Mouse (Mus musculus) heart, adult 2 months (tissue): ENCODE results near the gene Kif13a.

Experiments used
- CTCF ChIP-seq: fragments of 200-600 bp; IDR thresholded peaks from 2 replicates; pipeline ENCODE4 v1.8.1; 2022; ENCODE audit warnings: antibody characterized with exemption, mild to moderate bottlenecking, moderate library complexity
- POLR2A ChIP-seq: fragments of 200-500 bp; IDR thresholded peaks from 2 replicates; pipeline ENCODE4 v1.6.1; 2011; ENCODE audit warnings: mild to moderate bottlenecking, low read depth, low read length, control low read depth; ENCODE audit not compliant: insufficient read depth

- TF ChIP-seq POLR2A (no peak), CTCF (no peak)
Measured at GRCm38 (mm10) chr13:46898837-46899236, 30.8 kb downstream of the Kif13a start.
